Mouse (Mus musculus) urinary bladder, postnatal 10 days (tissue): ENCODE measurements around the gene Tacr1.

Experiments
- DNase-seq: peaks from one replicate; pipeline ENCODE4 v3.0.0; 2022; ENCODE audit warnings: low spot score

The Tacr1 gene

GRCm38 (mm10) chr6:82525107-82525867 is 123.2 kb downstream of the Tacr1 start:
- no peak for DNase-seq

- DNase-seq: no peak
Observed at GRCm38 (mm10) chr6:82528631-82529030, 126.5 kb downstream of the Tacr1 start.

GRCm38 (mm10) chr6:82536641-82537040 is 134.5 kb downstream of the Tacr1 start:
- DNase-seq: no peak

GRCm38 (mm10) chr6:82549270-82549669 is 147.1 kb downstream of the Tacr1 start:
- DNase-seq: no peak

DNA sequence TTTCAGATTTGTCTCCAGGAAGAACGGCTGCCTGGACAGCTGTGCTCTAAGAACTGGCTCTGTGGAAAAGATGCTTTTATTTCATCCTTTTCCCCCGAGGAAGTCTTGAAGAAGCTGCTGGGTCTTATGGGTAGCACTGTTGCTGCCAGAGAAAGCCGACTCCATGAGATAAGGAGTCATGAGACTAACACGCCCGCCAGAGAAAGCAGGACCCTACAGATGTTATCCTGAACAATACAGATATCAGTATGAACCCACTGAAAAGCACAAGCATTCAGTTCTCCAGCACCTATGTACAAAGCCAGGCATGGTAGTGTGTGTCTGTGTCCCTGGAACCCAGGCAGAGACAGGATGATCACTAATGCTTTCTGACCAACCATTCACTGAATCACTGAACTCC is 173.3 kb downstream of the Tacr1 start:
- no peak for DNase-seq

DNA sequence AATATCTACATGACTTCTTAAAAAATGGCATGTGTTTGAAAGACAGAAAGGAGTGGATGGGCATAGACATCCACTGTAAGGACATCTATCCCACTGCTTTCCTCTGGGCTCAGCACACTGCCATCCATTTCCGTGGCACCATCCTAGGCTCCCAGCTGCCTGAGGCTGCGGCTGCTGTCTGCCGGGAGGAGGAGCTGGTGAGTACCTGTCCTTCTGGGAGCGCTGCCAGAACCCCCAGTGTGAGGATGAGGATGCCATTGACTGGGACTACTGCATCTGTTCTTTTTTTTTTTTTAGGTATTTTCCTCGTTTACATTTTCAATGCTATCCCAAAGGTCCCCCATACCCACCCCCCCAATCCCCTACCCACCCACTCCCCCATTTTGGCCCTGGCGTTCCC is 183.3 kb downstream of the Tacr1 start:
- DNase-seq: no peak

GRCm38 (mm10) chr6:82589387-82589786 is 187.3 kb downstream of the Tacr1 start:
- DNase-seq: no peak

- no peak for DNase-seq
Observed at GRCm38 (mm10) chr6:82595461-82596090, 193.4 kb downstream of the Tacr1 start.

DNA sequence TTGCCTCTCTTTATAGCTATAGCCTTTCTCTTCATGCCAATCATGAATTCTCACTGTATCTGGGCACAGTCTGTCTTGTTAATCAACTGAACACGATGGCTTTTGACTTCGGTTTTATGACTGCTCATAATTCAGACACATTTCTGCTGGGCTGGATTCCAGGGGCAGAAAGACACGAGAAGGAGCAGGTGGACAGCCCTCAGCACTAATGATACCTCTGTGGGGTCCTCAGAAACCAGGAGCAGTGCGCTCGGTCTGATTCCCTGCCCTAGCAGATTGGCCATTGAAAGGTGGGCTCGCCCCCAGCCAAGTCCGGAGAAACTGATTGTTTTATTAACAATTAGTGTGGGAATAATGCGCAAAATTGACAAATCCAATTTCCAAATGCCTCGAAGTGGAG is 201.1 kb downstream of the Tacr1 start:
- no peak for DNase-seq

GRCm38 (mm10) chr6:82603665-82604064 is 201.5 kb downstream of the Tacr1 start:
- no peak for DNase-seq

DNA sequence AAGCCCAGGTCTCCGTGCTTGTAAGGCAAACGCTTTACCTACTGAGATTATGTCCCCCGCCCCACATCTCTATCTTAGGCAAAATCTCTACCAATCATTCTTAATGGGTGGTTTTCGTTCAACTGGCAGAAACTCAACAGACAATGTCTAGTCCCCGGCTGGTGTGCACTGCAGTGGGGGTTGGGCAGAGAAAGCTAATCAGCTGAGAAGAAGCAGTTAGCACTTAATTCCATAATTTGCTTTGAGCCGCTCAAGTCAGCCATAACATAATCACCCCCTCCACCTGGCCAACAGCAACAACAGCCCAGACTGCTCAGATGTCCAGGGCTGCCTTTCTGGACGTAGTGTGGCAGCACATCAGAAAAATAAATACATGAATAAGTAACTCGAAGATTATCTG is 202.7 kb downstream of the Tacr1 start:
- DNase-seq: no peak

- no peak for DNase-seq
Observed at GRCm38 (mm10) chr6:82608756-82609155, 206.6 kb downstream of the Tacr1 start.

- DNase-seq: no peak
Observed at GRCm38 (mm10) chr6:82609339-82609926, 207.3 kb downstream of the Tacr1 start.
